Mouse (Mus musculus): ENCODE data around the gene Tcte3.
"Not testable (repeated sequence)": the region's sequence is repeated elsewhere in the genome, so short reads cannot be mapped to it uniquely, and the experiment has no call there.

Tcte3 gene

DNA sequence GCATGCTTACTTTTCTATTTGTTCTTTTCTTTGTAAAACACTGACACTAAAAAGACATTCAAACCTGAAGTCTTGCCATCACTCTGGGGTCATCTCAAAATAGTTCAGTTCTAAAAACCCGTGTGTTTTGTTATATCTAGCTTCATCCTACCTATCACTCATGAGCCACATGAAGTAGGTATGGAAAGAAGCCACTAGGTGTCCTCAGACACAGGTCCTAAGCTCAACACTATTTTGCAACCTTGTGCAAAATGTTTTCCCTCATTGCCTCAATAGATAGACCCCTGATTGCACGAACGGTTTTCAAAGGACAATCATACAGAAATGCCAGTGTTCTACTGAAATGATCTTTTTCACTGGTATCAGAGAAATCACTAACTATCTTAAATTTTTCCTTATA lies 833 bp downstream of the Tcte3 start:
- not testable (repeated sequence) for DNase-seq (ENCODE audit: low read depth in 2 of 2, low spot score in 2 of 2)

DNA sequence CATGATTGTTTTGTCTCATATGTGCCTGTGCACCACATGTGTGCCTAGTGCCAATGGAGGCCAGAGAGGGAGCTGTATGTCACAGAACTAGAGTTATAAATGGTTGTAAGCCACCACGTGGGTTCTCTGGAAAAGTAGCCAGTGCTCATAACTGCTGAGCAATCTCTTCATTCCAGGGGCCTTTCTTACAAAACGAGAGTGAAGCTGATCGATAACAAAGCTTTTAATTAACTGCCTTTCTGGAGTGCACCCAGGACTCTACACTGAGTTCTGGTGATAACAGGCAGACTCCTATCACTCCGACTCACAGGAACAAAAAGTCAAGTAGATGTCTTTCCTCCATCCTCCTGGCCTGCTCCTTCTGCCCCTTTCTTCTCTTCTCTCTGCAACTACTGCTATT lies 9.9 kb downstream of the Tcte3 start:
- not testable (repeated sequence) for DNase-seq (ENCODE audit: low read depth in 2 of 2, low spot score in 2 of 2)

DNA sequence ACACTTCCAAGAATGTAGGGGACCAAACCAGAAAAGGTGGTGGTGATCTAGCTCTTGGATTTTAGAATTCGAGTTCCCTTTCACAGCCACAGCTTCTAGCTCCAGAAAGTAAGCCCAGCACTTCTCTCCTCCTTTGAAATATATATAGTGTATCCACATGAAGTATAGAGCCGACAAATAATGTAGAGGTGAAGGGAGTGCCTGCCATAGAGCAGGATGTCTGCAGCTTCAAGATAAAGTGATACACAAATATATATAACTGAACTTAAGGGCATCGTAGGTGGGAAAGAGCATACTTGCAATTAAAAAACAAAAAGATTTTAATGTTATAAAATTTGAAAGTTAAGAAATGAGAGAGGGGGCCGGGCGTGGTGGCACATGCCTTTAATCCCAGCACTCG lies 15.8 kb downstream of the Tcte3 start:
- DNase-seq (ENCODE audit: low read depth in 2 of 2, low spot score in 2 of 2): not testable (repeated sequence)

DNA sequence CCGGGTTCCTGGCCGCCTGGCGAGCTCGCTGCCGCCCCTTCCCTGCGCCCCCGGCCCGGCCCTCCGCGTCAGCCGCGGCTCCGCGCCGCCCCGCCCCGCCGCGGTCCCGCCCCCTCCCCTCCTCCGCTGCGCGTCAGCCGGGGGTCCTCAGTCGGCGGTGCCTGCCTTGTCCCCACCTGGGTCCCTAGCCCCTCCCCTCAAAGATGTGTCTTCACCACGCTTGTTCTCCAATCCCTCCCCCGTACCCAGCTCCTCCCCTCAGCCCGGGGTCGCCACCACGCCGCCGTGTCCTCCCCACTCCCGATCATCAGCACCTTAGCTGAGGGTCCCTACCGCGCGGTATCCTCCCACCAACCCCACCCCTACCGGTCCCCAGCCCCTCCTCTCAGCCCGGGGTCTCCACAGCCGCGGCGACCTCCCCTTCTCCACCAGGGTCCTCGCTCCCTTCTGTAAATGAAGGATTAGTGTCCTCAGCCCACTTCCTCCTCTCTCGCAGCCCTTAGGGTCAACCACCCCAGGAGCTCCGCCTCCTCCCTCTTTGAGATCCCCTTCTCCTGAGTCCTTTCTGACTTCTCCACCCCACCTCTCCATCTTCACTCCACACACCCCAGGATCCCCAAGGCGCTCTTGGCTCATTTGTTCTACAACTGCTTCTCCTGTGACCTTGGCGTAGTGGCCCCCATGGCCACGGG lies 16.6 kb downstream of the Tcte3 start:
- not testable (repeated sequence) for DNase-seq (ENCODE audit: low read depth in 2 of 2, low spot score in 2 of 2)

DNA sequence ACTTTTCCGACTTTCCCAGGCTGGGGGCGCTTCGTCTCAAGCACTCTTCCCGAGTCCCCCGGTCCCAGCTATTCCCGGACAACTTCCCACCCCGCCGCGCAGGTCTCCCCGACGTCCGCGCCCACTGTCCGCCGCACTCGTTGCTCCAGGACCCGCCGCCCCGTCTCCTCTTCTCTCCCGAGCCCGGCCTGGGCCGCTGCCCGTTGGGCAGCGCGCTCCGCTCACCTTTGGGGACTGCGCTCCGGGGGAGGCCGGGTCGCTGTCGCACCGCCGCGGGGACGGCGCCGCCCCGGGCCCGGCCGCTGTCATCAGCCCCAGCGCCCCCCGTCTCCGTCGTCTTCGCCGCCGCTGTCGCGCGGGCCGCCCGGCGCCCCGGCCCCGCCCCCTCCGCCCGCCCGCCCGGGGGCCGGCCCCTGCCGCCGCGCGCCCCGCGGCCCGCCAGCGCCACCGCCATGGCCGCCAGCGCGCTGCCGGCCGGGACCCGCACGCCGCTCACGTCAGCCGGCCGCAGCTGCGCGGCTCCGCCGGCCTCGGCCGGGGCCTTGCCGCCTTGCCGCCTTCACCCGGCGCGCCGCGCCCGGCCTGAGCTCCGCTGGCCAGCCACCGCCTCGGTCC lies 17.3 kb downstream of the Tcte3 start:
- not testable (repeated sequence) for DNase-seq (ENCODE audit: low read depth in 2 of 2, low spot score in 2 of 2)

DNA sequence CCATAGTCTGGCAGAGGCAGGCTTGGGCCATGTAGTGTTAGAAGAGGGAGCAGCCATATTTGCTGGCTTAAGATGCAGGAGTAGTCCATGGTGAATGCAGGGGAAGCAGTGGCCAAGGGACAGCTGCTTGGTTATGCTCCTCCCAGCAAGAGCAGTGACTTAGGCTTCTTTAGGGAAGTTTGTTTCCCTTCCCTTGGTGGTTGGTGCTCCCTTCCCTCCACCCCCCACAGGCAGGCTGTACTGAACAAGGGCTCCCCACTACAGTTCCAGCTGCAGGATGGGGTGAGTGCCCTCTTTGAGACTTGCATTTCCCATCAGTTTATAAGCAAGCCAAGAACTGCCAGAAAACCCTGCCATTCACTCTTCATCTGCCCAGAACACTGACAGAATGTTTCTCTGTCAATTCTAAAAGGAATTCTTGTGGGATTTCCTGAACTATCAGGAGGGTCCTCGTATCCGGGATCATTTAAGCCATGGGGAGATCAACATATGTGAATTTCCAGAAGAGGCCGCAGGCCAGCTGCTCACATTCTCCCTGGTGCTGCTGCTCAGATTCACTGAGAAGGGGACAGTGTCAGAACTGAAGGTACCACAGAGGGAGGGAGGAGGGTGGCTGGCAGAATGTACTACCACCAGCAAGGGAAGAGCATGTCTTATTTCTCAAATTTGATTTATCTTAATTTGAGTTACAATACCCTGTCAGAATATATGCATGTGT lies 19.6 kb downstream of the Tcte3 start:
- not testable (repeated sequence) for DNase-seq (ENCODE audit: low read depth in 2 of 2, low spot score in 2 of 2)

DNA sequence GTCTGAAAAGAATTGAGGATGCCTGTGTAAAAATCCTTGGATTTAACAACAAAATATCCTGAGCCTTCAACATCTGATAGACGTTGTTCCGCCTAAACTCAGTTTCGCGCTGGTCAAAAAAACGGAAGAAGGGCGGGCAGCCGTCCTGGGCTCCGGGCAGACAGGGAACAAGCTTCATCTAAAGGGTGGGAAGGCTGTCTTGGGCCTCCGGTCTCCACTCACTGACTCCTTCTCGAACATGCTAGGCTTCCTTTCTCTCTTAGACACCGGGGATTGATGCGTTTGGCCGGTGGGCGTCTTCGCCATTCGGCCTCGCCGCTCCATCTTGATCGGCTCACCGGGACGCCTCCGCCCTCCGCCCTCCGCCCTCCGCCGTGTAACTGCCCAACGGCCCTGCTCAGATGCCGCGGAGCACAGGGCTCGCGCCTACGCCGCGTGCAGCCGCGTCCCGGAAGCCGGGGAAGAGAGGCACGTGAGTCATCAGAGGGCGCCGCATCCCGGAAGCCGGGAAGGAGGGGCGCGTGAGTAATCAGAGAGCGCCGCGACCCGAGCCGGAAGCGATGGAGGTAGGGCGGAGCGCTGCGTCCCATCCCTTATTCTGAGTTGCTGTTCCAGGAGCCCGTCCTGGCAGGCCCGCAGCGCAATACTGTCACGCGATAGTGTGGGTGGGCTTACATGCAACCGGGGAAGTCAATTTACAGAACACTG lies 31.4 kb downstream of the Tcte3 start, which contains the start of gene Gm3435:
TSS of gene Gm3435 (plus strand) at position 471 of the 708 bp plus-strand sequence.
- not testable (repeated sequence) for DNase-seq (ENCODE audit: low read depth in 2 of 2, low spot score in 2 of 2)

DNA sequence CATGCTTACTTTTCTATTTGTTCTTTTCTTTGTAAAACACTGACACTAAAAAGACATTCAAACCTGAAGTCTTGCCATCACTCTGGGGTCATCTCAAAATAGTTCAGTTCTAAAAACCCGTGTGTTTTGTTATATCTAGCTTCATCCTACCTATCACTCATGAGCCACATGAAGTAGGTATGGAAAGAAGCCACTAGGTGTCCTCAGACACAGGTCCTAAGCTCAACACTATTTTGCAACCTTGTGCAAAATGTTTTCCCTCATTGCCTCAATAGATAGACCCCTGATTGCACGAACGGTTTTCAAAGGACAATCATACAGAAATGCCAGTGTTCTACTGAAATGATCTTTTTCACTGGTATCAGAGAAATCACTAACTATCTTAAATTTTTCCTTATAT lies 32.2 kb downstream of the Tcte3 start:
- not testable (repeated sequence) for DNase-seq (ENCODE audit: low read depth in 2 of 2, low spot score in 2 of 2)

DNA sequence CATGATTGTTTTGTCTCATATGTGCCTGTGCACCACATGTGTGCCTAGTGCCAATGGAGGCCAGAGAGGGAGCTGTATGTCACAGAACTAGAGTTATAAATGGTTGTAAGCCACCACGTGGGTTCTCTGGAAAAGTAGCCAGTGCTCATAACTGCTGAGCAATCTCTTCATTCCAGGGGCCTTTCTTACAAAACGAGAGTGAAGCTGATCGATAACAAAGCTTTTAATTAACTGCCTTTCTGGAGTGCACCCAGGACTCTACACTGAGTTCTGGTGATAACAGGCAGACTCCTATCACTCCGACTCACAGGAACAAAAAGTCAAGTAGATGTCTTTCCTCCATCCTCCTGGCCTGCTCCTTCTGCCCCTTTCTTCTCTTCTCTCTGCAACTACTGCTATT lies 41.2 kb downstream of the Tcte3 start:
- not testable (repeated sequence) for DNase-seq (ENCODE audit: low read depth in 2 of 2, low spot score in 2 of 2)

DNA sequence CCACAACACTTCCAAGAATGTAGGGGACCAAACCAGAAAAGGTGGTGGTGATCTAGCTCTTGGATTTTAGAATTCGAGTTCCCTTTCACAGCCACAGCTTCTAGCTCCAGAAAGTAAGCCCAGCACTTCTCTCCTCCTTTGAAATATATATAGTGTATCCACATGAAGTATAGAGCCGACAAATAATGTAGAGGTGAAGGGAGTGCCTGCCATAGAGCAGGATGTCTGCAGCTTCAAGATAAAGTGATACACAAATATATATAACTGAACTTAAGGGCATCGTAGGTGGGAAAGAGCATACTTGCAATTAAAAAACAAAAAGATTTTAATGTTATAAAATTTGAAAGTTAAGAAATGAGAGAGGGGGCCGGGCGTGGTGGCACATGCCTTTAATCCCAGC lies 47.1 kb downstream of the Tcte3 start:
- DNase-seq (ENCODE audit: low read depth in 2 of 2, low spot score in 2 of 2): not testable (repeated sequence)

DNA sequence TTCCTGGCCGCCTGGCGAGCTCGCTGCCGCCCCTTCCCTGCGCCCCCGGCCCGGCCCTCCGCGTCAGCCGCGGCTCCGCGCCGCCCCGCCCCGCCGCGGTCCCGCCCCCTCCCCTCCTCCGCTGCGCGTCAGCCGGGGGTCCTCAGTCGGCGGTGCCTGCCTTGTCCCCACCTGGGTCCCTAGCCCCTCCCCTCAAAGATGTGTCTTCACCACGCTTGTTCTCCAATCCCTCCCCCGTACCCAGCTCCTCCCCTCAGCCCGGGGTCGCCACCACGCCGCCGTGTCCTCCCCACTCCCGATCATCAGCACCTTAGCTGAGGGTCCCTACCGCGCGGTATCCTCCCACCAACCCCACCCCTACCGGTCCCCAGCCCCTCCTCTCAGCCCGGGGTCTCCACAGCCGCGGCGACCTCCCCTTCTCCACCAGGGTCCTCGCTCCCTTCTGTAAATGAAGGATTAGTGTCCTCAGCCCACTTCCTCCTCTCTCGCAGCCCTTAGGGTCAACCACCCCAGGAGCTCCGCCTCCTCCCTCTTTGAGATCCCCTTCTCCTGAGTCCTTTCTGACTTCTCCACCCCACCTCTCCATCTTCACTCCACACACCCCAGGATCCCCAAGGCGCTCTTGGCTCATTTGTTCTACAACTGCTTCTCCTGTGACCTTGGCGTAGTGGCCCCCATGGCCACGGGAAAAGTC lies 48.0 kb downstream of the Tcte3 start:
- not testable (repeated sequence) for DNase-seq (ENCODE audit: low read depth in 2 of 2, low spot score in 2 of 2)

DNA sequence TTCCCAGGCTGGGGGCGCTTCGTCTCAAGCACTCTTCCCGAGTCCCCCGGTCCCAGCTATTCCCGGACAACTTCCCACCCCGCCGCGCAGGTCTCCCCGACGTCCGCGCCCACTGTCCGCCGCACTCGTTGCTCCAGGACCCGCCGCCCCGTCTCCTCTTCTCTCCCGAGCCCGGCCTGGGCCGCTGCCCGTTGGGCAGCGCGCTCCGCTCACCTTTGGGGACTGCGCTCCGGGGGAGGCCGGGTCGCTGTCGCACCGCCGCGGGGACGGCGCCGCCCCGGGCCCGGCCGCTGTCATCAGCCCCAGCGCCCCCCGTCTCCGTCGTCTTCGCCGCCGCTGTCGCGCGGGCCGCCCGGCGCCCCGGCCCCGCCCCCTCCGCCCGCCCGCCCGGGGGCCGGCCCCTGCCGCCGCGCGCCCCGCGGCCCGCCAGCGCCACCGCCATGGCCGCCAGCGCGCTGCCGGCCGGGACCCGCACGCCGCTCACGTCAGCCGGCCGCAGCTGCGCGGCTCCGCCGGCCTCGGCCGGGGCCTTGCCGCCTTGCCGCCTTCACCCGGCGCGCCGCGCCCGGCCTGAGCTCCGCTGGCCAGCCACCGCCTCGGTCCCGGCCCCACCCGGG lies 48.7 kb downstream of the Tcte3 start:
- DNase-seq (ENCODE audit: low read depth in 2 of 2, low spot score in 2 of 2): not testable (repeated sequence)

DNA sequence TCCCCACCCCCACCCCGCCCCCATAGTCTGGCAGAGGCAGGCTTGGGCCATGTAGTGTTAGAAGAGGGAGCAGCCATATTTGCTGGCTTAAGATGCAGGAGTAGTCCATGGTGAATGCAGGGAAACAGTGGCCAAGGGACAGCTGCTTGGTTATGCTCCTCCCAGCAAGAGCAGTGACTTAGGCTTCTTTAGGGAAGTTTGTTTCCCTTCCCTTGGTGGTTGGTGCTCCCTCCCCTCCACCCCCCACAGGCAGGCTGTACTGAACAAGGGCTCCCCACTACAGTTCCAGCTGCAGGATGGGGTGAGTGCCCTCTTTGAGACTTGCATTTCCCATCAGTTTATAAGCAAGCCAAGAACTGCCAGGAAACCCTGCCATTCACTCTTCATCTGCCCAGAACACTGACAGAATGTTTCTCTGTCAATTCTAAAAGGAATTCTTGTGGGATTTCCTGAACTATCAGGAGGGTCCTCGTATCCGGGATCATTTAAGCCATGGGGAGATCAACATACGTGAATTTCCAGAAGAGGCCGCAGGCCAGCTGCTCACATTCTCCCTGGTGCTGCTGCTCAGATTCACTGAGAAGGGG lies 51.1 kb downstream of the Tcte3 start:
- DNase-seq (ENCODE audit: low read depth in 2 of 2, low spot score in 2 of 2): not testable (repeated sequence)

DNA sequence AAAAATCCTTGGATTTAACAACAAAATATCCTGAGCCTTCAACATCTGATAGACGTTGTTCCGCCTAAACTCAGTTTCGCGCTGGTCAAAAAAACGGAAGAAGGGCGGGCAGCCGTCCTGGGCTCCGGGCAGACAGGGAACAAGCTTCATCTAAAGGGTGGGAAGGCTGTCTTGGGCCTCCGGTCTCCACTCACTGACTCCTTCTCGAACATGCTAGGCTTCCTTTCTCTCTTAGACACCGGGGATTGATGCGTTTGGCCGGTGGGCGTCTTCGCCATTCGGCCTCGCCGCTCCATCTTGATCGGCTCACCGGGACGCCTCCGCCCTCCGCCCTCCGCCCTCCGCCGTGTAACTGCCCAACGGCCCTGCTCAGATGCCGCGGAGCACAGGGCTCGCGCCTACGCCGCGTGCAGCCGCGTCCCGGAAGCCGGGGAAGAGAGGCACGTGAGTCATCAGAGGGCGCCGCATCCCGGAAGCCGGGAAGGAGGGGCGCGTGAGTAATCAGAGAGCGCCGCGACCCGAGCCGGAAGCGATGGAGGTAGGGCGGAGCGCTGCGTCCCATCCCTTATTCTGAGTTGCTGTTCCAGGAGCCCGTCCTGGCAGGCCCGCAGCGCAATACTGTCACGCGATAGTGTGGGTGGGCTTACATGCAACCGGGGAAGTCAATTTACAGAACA lies 62.8 kb downstream of the Tcte3 start, which contains the start of the genes 9030025P20Rik and Gm3417:
TSS of gene 9030025P20Rik (plus strand) at position 107 of the 677 bp plus-strand sequence.
TSS of gene Gm3417 (minus strand) at position 429 of the 677 bp plus-strand sequence.
- not testable (repeated sequence) for DNase-seq (ENCODE audit: low read depth in 2 of 2, low spot score in 2 of 2)

DNA sequence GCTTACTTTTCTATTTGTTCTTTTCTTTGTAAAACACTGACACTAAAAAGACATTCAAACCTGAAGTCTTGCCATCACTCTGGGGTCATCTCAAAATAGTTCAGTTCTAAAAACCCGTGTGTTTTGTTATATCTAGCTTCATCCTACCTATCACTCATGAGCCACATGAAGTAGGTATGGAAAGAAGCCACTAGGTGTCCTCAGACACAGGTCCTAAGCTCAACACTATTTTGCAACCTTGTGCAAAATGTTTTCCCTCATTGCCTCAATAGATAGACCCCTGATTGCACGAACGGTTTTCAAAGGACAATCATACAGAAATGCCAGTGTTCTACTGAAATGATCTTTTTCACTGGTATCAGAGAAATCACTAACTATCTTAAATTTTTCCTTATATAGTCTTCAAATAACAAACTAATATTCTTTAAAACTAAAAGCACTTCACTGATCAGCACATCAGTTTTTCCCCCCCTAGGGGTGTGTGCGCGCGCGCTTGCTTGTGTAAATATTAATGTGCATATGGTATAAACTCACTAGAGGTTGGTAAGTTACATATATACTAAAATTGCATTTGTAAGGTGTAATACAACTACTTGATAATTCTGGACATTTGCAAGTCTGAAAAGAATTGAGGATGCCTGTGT lies 63.4 kb downstream of the Tcte3 start:
- not testable (repeated sequence) for DNase-seq (ENCODE audit: low read depth in 2 of 2, low spot score in 2 of 2)
